Mouse (Mus musculus) lung, embryonic 16.5 days (tissue): ENCODE data around the gene Itsn1. TPM values are rescaled to one million over a fixed set of nuclear protein-coding genes. Genes with fewer than 3 reads are reported as not detected.
A peak's percentile ranks its signal among the peaks of the same experiment; 100 is the strongest.

Experiments used
- ATAC-seq: fragments of 200-750 bp; cut with Nextera tagmentation; 2 replicates; pipeline ENCODE4 v1.8.0; 2017; ENCODE audit warnings: low read depth, mild to moderate bottlenecking, moderate library complexity
- H3K27ac ChIP-seq: fragments of 300-500 bp; sonication (generic); 2 replicates; pipeline ENCODE4 v1.5.1; 2014; ENCODE audit warnings: mild to moderate bottlenecking, control low read depth, low read length
- H3K27me3 ChIP-seq: fragments of 300-500 bp; sonication (generic); 2 replicates; pipeline ENCODE4 v1.6.1; 2014; ENCODE audit warnings: low read depth, low read length, mixed read lengths; ENCODE audit not compliant: control insufficient read depth, insufficient read depth
- H3K36me3 ChIP-seq: fragments of 300-500 bp; sonication (generic); 2 replicates; pipeline ENCODE4 v1.6.1; 2014; ENCODE audit warnings: low read length; ENCODE audit not compliant: control insufficient read depth, insufficient read depth
- H3K4me1 ChIP-seq: fragments of 300-500 bp; sonication (generic); replicated peaks from 2 replicates; pipeline ENCODE4 v1.6.1; 2014; ENCODE audit warnings: low read length, mixed read lengths; ENCODE audit not compliant: control insufficient read depth, insufficient read depth
- H3K4me2 ChIP-seq: fragments of 300-500 bp; sonication (generic); 2 replicates; pipeline ENCODE4 v1.6.1; 2014; ENCODE audit warnings: low read depth, low read length, control low read depth
- H3K4me3 ChIP-seq: fragments of 300-500 bp; sonication (generic); 2 replicates; pipeline ENCODE4 v1.5.1; 2014; ENCODE audit warnings: mild to moderate bottlenecking, low read length, control low read depth
- H3K9ac ChIP-seq: fragments of 300-500 bp; sonication (generic); 2 replicates; pipeline ENCODE4 v1.6.1; 2014; ENCODE audit warnings: low read length, control low read depth
- H3K9me3 ChIP-seq: fragments of 300-500 bp; sonication (generic); 2 replicates; pipeline ENCODE4 v1.6.1; 2016; ENCODE audit warnings: low read length; ENCODE audit not compliant: control insufficient read depth
- WGBS: fragments of 180-500 bp; shearing (Covaris S2); extraction: QIAGEN DNeasy Blood & Tissue Kit; methylation state at CpG from one replicate; pipeline ENCODE4 v1.1.7; 2014; 5-methylcytosine and 5-hydroxymethylcytosine counted together
- polyA plus RNA-seq: library from polyadenylated mRNA; unstranded; fragments of >200 nt; fragmentation: Nextera tagmentation; extraction: Ambion mirVana; gene quantifications from 2 replicates; pipeline ENCODE4 v1.2.1, GENCODE M21; 2015

Gene Itsn1
- polyA plus RNA-seq, 1 experiment from 2014 or later = 17.8 TPM

DNA sequence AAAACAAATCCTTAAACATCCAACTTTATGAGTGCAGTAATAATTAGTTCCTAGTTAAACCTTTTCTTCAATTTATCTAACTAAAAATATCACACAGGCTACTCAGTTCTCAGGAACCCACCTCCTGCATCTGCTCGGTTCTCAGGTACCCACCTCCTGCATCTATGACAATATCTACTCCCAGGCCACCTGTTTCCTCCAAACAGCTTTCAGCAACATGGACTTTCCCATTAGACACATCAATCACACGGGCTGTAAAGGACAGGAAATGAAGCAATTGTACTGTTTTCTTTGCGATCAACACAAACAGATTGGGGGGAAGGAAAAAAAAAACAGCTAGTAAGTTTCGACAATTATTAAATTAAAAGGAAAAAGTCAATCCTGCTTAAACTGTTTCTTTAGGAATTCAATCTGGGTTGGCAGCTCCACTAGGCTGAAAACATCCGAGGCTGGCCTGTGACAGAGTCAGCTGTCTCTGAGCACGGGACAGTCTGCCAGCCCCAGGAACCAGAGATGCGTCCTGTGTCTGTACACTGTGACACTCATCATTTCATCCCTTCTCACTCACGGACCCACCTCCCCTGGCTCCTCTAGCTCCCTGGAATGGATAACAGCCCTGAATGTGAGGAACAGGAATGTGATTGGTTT lies 33.8 kb upstream of the Itsn1 start:
- H3K27me3 ChIP-seq = no peaks in the 10 kb centered on the region
- H3K27ac ChIP-seq = no peak overlapping the region
- H3K36me3 ChIP-seq = peaks cover 15% of the 10 kb centered on the region
- 49% methylated on average over 8 of the region's 8 CpGs for WGBS
- H3K4me3 ChIP-seq = no peak overlapping the region
- no peak overlapping the region for H3K9ac ChIP-seq
- H3K9me3 ChIP-seq = no peaks in the 10 kb centered on the region
- no peak overlapping the region for H3K4me2 ChIP-seq
- ATAC-seq = 0 out of 2 replicates have a peak, but pooled peaks have one; percentile 53
- H3K4me1 ChIP-seq = no peaks in the 10 kb centered on the region

GRCm38 (mm10) chr16:91698995-91699394 lies 30.1 kb upstream of the Itsn1 start:
- H3K9ac ChIP-seq = no peak overlapping the region
- peaks cover 28% of the 10 kb centered on the region for H3K36me3 ChIP-seq
- no peaks in the 10 kb centered on the region for H3K4me1 ChIP-seq
- no peak overlapping the region for H3K4me3 ChIP-seq
- H3K4me2 ChIP-seq = no peak overlapping the region
- no peak for ATAC-seq
- H3K27me3 ChIP-seq = no peaks in the 10 kb centered on the region
- H3K27ac ChIP-seq = no peak overlapping the region
- H3K9me3 ChIP-seq = no peaks in the 10 kb centered on the region
- WGBS = 92% methylated on average over 1 of the region's 1 CpGs

DNA sequence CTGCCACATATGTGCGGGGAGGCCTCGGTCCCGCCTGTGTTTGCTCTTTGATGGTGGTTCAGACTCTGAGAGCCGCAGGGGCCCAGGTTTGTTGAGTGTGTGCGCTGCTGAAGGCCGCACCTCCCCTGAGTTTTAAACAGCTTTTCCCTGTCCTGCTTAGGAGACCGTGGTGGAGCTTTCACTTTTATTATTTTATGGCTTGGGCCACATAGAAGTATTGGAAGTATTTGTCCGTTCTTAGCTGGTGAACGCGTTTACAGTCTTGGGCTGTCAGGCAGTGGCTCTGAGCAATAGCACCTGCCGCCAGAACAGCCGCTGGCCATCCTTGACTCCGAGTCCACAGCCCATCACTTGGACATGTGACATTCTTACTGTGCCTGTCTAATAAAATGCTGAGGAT lies 27.2 kb upstream of the Itsn1 start:
- H3K27ac ChIP-seq = peak overlapping the region; percentile 1; the same call in 1 of the 2 replicates
- H3K9me3 ChIP-seq = no peaks in the 10 kb centered on the region
- peaks cover 30% of the 10 kb centered on the region for H3K36me3 ChIP-seq
- no peak overlapping the region for H3K9ac ChIP-seq
- WGBS = 50% methylated on average over 13 of the region's 13 CpGs
- peak; percentile 86 for ATAC-seq
- no peak overlapping the region for H3K4me3 ChIP-seq
- no peaks in the 10 kb centered on the region for H3K4me1 ChIP-seq
- H3K4me2 ChIP-seq = no peak overlapping the region
- no peaks in the 10 kb centered on the region for H3K27me3 ChIP-seq

DNA sequence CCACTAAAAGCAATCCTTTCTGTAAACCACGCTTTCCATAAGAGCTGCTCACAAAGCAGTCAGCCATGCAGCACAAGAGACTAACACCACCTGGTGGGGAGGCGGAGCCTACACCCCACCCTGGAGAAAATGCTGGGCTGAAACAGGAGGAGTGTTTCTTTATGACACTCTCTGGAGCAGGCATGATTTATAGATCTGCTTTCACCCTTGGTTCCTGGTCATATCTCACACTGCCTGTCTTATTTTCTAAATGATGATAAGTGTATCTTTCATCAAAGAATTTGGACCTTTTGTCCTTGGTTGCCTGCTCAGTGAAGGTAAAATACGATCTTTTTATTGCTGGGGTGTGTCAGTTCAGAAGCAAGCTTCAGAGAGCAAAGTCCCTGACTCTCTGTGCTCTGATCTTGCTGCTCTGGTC lies 26.3 kb upstream of the Itsn1 start:
- no peaks in the 10 kb centered on the region for H3K9me3 ChIP-seq
- no peaks in the 10 kb centered on the region for H3K4me1 ChIP-seq
- no peak overlapping the region for H3K4me3 ChIP-seq
- H3K4me2 ChIP-seq = no peak overlapping the region
- H3K27ac ChIP-seq = no peak overlapping the region
- WGBS = 68% methylated on average over 3 of the region's 3 CpGs
- H3K36me3 ChIP-seq = peaks cover 31% of the 10 kb centered on the region
- ATAC-seq = no peak
- no peak overlapping the region for H3K9ac ChIP-seq
- H3K27me3 ChIP-seq = no peaks in the 10 kb centered on the region

- 76% methylated on average over 14 of the region's 14 CpGs for WGBS
- H3K9ac ChIP-seq = no peak overlapping the region
- no peaks in the 10 kb centered on the region for H3K4me1 ChIP-seq
- H3K27ac ChIP-seq = no peak overlapping the region
- no peaks in the 10 kb centered on the region for H3K27me3 ChIP-seq
- H3K4me2 ChIP-seq = no peak overlapping the region
- H3K4me3 ChIP-seq = no peak overlapping the region
- ATAC-seq = no peak
- H3K9me3 ChIP-seq = no peaks in the 10 kb centered on the region
- peaks cover 30% of the 10 kb centered on the region; the same call in 1 of the 2 replicates for H3K36me3 ChIP-seq
Observed at GRCm38 (mm10) chr16:91704603-91705340, 24.3 kb upstream of the Itsn1 start.

DNA sequence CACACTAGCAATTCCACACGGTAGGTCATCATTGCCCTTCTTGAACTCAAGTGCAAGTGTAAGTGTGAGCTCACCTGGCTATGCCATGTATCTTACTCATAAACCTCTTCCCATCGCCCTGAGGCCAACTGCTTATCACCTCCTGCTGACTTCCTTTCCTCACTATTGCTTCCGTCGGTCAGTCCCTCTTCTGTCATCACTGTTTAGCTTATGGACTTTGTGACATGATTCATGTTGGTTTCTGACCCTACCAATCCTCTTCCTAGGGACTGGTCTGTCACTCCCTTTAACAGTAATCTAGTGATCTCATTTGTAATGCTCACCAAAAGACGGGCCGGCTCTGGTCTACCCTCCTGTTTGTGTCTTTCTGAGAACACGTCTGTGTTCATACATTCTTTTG lies 18.8 kb upstream of the Itsn1 start:
- Histone ChIP-seq H3K4me3 (no peak overlapping the region), H3K27me3 (no peaks in the 10 kb centered on the region), H3K4me1 (no peaks in the 10 kb centered on the region), H3K4me2 (no peak overlapping the region), H3K27ac (no peak overlapping the region), H3K36me3 (peaks cover 20% of the 10 kb centered on the region), H3K9me3 (no peaks in the 10 kb centered on the region), H3K9ac (no peak overlapping the region)
- ATAC-seq = no peak
- 66% methylated on average over 7 of the region's 7 CpGs for WGBS

- Histone ChIP-seq H3K9ac (no peak overlapping the region), H3K4me1 (no peaks in the 10 kb centered on the region), H3K9me3 (no peaks in the 10 kb centered on the region), H3K27ac (no peak overlapping the region), H3K36me3 (peaks cover 15% of the 10 kb centered on the region), H3K27me3 (no peaks in the 10 kb centered on the region), H3K4me3 (no peak overlapping the region), H3K4me2 (no peak overlapping the region)
- 63% methylated on average over 11 of the region's 11 CpGs for WGBS
- ATAC-seq = no peak
Observed at GRCm38 (mm10) chr16:91716927-91717349, 12.1 kb upstream of the Itsn1 start.

DNA sequence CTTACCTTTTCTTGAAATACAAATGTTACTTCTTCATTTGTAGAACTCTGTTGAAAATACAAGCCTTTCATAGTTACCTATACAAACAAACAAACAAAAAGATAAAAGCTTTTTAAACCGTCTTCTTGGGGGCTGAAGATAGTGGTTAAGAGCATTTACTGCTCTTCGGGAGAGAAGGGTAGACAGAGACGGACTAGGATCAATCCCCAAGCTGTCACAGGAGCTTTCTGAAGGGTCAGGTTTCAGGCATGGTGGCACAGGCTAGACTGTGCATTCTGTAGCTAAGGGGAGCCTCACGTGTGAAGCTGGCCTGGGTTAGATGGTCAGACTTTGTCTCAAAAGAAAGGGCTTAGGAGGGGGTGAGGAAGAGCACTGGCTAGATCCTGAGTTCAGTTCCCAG lies 11.7 kb upstream of the Itsn1 start:
- 64% methylated on average over 4 of the region's 4 CpGs for WGBS
- Histone ChIP-seq H3K36me3 (peaks cover 14% of the 10 kb centered on the region; the same call in 1 of the 2 replicates), H3K27me3 (no peaks in the 10 kb centered on the region), H3K4me2 (no peak overlapping the region), H3K9me3 (no peaks in the 10 kb centered on the region), H3K27ac (no peak overlapping the region), H3K4me3 (no peak overlapping the region), H3K4me1 (no peaks in the 10 kb centered on the region), H3K9ac (no peak overlapping the region)
- ATAC-seq = no peak

GRCm38 (mm10) chr16:91724247-91724646 lies 4.8 kb upstream of the Itsn1 start:
- ATAC-seq = no peak
- Histone ChIP-seq H3K9me3 (no peaks in the 10 kb centered on the region), H3K27me3 (no peaks in the 10 kb centered on the region), H3K36me3 (0 out of 2 replicates have a peak, but pooled peaks cover 7% of the 10 kb centered on the region), H3K4me2 (no peak overlapping the region), H3K27ac (no peak overlapping the region), H3K9ac (no peak overlapping the region), H3K4me3 (no peak overlapping the region), H3K4me1 (peaks cover 11% of the 10 kb centered on the region)
- 56% methylated on average over 3 of the region's 3 CpGs for WGBS
